Mouse (Mus musculus) heart, adult 2 months (tissue): ENCODE data around the gene Rhox4b.
"Not testable (repeated sequence)": the region's sequence is repeated elsewhere in the genome, so short reads cannot be mapped to it uniquely, and the experiment has no call there.

ENCODE experiments used
- CTCF ChIP-seq: fragments of 200-600 bp; IDR thresholded peaks from 2 replicates; pipeline ENCODE4 v1.8.1; 2022; ENCODE audit warnings: antibody characterized with exemption, mild to moderate bottlenecking, moderate library complexity
- EP300 ChIP-seq: fragments of 200-500 bp; IDR thresholded peaks from 2 replicates; pipeline ENCODE4 v1.6.1; 2011; ENCODE audit warnings: low read depth, low read length, control low read depth; ENCODE audit not compliant: insufficient read depth
- POLR2A ChIP-seq: fragments of 200-500 bp; IDR thresholded peaks from 2 replicates; pipeline ENCODE4 v1.6.1; 2011; ENCODE audit warnings: mild to moderate bottlenecking, low read depth, low read length, control low read depth; ENCODE audit not compliant: insufficient read depth

- not testable (repeated sequence) for TF ChIP-seq POLR2A, CTCF, EP300
These were observed 21.1 kb downstream of the Rhox4b start, which contains the start of gene Rhox2c for GRCm38 (mm10) chrX:37453380-37453779.
